Mouse (Mus musculus): ENCODE data around the gene Neurl1a.

Gene Neurl1a

GRCm38 (mm10) chr19:47212401-47212800 is 33.8 kb downstream of the Neurl1a start:
- DNase-seq (ENCODE audit: low spot score): no peak

GRCm38 (mm10) chr19:47213470-47213869 is 34.9 kb downstream of the Neurl1a start:
- DNase-seq (ENCODE audit: low spot score): no peak

GRCm38 (mm10) chr19:47216766-47217165 is 38.1 kb downstream of the Neurl1a start:
- DNase-seq (ENCODE audit: low spot score): no peak

GRCm38 (mm10) chr19:47219622-47220021 is 41.0 kb downstream of the Neurl1a start:
- DNase-seq (ENCODE audit: low spot score): no peak

GRCm38 (mm10) chr19:47220232-47220631 is 41.6 kb downstream of the Neurl1a start:
- DNase-seq (ENCODE audit: low spot score): no peak

- no peak for DNase-seq (ENCODE audit: low spot score)
Measured at GRCm38 (mm10) chr19:47221006-47221405, 42.4 kb downstream of the Neurl1a start.

- DNase-seq (ENCODE audit: low spot score): no peak
Measured at GRCm38 (mm10) chr19:47221500-47222153, 43.0 kb downstream of the Neurl1a start.

- no peak for DNase-seq (ENCODE audit: low spot score)
Measured at GRCm38 (mm10) chr19:47222154-47222840, 43.7 kb downstream of the Neurl1a start.

- no peak for DNase-seq (ENCODE audit: low spot score)
Measured at GRCm38 (mm10) chr19:47222841-47223557, 44.4 kb downstream of the Neurl1a start.

GRCm38 (mm10) chr19:47224743-47225142 is 46.1 kb downstream of the Neurl1a start:
- peak; percentile 43 for DNase-seq (ENCODE audit: low spot score)

GRCm38 (mm10) chr19:47225791-47226190 is 47.2 kb downstream of the Neurl1a start:
- DNase-seq (ENCODE audit: low spot score): no peak

GRCm38 (mm10) chr19:47228725-47229252 is 50.2 kb downstream of the Neurl1a start:
- DNase-seq (ENCODE audit: low spot score): peak; percentile 39

- no peak for DNase-seq (ENCODE audit: low spot score)
Measured at GRCm38 (mm10) chr19:47229461-47229860, 50.8 kb downstream of the Neurl1a start.

- DNase-seq (ENCODE audit: low spot score): no peak
Measured at GRCm38 (mm10) chr19:47230082-47230481, 51.5 kb downstream of the Neurl1a start.

GRCm38 (mm10) chr19:47230682-47231081 is 52.1 kb downstream of the Neurl1a start:
- DNase-seq (ENCODE audit: low spot score): no peak

GRCm38 (mm10) chr19:47231389-47231788 is 52.8 kb downstream of the Neurl1a start:
- DNase-seq (ENCODE audit: low spot score): no peak

GRCm38 (mm10) chr19:47232077-47232865 is 53.7 kb downstream of the Neurl1a start:
- no peak for DNase-seq (ENCODE audit: low spot score)

GRCm38 (mm10) chr19:47233087-47233486 is 54.5 kb downstream of the Neurl1a start:
- DNase-seq (ENCODE audit: low spot score): no peak

- no peak for DNase-seq (ENCODE audit: low spot score)
Measured at GRCm38 (mm10) chr19:47240076-47240475, 61.5 kb downstream of the Neurl1a start.

- DNase-seq (ENCODE audit: low spot score): no peak
Measured at GRCm38 (mm10) chr19:47240957-47241356, 62.3 kb downstream of the Neurl1a start.

- no peak for DNase-seq (ENCODE audit: low spot score)
Measured at GRCm38 (mm10) chr19:47242227-47242626, 63.6 kb downstream of the Neurl1a start.

GRCm38 (mm10) chr19:47245512-47245911 is 66.9 kb downstream of the Neurl1a start:
- DNase-seq (ENCODE audit: low spot score): no peak
